ENCODE assay signal across 8 mouse cellular contexts in genomic region chr17:44350201-44350948, GRCm38 (mm10).
DNase-seq lines count a peak whose midpoint lies in the region; TF ChIP-seq lines count a peak whose summit lies in the region.

No protein-coding gene starts in this region.

- no peak overlapping the region for H3K27ac ChIP-seq in gastrocnemius, adult 2 months
- H3K27ac ChIP-seq in kidney, adult 2 months (ENCODE audit: insufficient read depth, low read depth, low read length) = no peak overlapping the region

- no peak for TF ChIP-seq CTCF in gastrocnemius, adult 2 months (IDR thresholded peaks at IDR 0.05)
- no peak for TF ChIP-seq CTCF in kidney, adult 2 months (conservative IDR thresholded peaks at IDR 0.05; ENCODE audit: insufficient read depth, insufficient read length, low read depth, low read length)

- 31% methylated on average over 20 of the region's 20 CpGs for WGBS in kidney, adult 2 months

- no peak for TF ChIP-seq POLR2A in kidney, adult 2 months (IDR thresholded peaks at IDR 0.05; ENCODE audit: low read depth, low read length)

- intact Hi-C loops in gastrocnemius, adult 2 months (cut with DNase I) = no loop called here

- H3K4me3 ChIP-seq in gastrocnemius, adult 2 months = peak overlapping the region; percentile 39
- H3K4me3 ChIP-seq in kidney, adult 2 months (ENCODE audit: insufficient read depth, low read depth, low read length) = no peak overlapping the region

- H3K36me3 ChIP-seq in kidney, adult 2 months (ENCODE audit: control insufficient read depth, insufficient read depth, low read length) = no peaks in the 10 kb centered on the region

- 0 out of 2 replicates have a peak, but pooled peaks cover 6% of the 10 kb centered on the region for H3K4me1 ChIP-seq in kidney, adult 2 months (ENCODE audit: control insufficient read depth, insufficient read depth, low read length)

- no peaks in the 10 kb centered on the region for H3K27me3 ChIP-seq in kidney, adult 2 months (replicated peaks; ENCODE audit: control insufficient read depth, insufficient read depth, low read length)

- DNase-seq in gastrocnemius, adult 2 months = no peak
- DNase-seq in gastrocnemius, adult 18-20 months (ENCODE audit: low spot score) = no peak
- DNase-seq in ZHBTc4 (ENCODE audit: low read depth, low spot score) (peak; percentile 51), adipocyte (ENCODE audit: low spot score) (no peak)
- DNase-seq in kidney, adult 2 months = peak; percentile 16
- DNase-seq in lung, adult 18-20 months = peak; percentile 43 to 66
- DNase-seq in layer of hippocampus, postnatal 14 days (ENCODE audit: low spot score in 2 of 2) = no peak
- DNase-seq in layer of hippocampus, postnatal 25 days (ENCODE audit: extremely low spot score in 1 of 2, low spot score in 1 of 2) = no peak

Comparison
In these comparisons a context has a peak if more than half of its experiments do, and no peak if none do; other contexts are left out.
1. DNase-seq: peak in ZHBTc4 (single experiment), kidney, adult 2 months (single experiment) and lung, adult 18-20 months (2 of 2); none in gastrocnemius, adult 2 months (single experiment), gastrocnemius, adult 18-20 months (single experiment), adipocyte (single experiment), layer of hippocampus, postnatal 14 days (0 of 2) and layer of hippocampus, postnatal 25 days (0 of 2).